Mouse (Mus musculus) lung, adult 2 months (tissue): ENCODE measurements around the gene Galnt6.

Source experiments
- CTCF ChIP-seq: fragments of 200-500 bp; IDR thresholded peaks from 2 replicates; pipeline ENCODE4 v1.5.1; 2011; ENCODE audit warnings: mild to moderate bottlenecking, low read length, control low read depth; ENCODE audit not compliant: insufficient read depth
- POLR2A ChIP-seq: fragments of 200-500 bp; IDR thresholded peaks from 2 replicates; pipeline ENCODE4 v1.6.1; 2011; ENCODE audit warnings: low read depth, mild to moderate bottlenecking, control low read depth, low read length, borderline replicate concordance; ENCODE audit errors: extremely low read depth

GRCm38 (mm10) chr15:100720066-100720465, 9.1 kb downstream of the Galnt6 start:
- TF ChIP-seq POLR2A = no peak
- no peak for TF ChIP-seq CTCF
